Mouse (Mus musculus): ENCODE data around the gene Camkk1.

GRCm38 (mm10) chr11:72997529-72998326 is 21.1 kb upstream of the Camkk1 start:
- TF ChIP-seq POLR2A (IDR thresholded peaks at IDR 0.05; ENCODE audit: borderline replicate concordance, extremely low read depth, insufficient read depth, insufficient read length, poor library complexity, severe bottlenecking) (no peak), CTCF (IDR thresholded peaks at IDR 0.05; ENCODE audit: borderline replicate concordance, extremely low read depth, insufficient read depth, insufficient read length) (no peak)

Data from brain, embryonic 14.5 days (tissue).